Mouse (Mus musculus) erythroblast, embryonic 14.5 days (primary cell): Measurements from ENCODE around the gene Shroom1.

Experiments
- GATA1 ChIP-seq: IDR thresholded peaks from 2 replicates; pipeline ENCODE4 v1.6.1; 2012; ENCODE audit warnings: low read length, inconsistent platforms, mixed read lengths
- TAL1 ChIP-seq: IDR thresholded peaks from 3 replicates; pipeline ENCODE4 v1.6.1; 2012; ENCODE audit warnings: low read length, inconsistent platforms, mixed read lengths

DNA sequence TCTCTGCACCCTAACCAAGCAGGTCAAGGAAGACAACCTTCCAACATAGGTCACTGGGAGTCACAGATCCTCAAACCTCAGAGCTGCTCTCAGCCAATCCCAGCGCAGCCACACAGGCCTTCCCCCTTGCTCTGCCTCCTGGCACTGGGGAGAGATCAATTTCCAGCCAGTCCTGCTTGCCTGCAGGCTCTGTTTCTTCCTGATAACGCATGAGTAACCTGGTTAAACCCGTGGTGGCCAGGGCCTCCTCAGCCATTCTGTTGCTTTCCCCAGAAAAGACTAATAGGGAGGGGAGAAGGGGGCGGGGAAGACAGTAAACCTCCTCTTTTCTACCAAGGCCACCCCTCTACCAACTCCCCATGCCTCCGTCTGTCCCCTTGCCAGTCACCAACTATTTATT is 4.7 kb downstream of the Shroom1 start:
- TF ChIP-seq TAL1, result no peak
- TF ChIP-seq GATA1, result no peak
